Mouse (Mus musculus): Measurements from ENCODE around the gene Eif4a3.

- TF ChIP-seq CTCF (IDR thresholded peaks at IDR 0.05; ENCODE audit: insufficient read depth, low read length) (no peak), POLR2A (IDR thresholded peaks at IDR 0.05; ENCODE audit: borderline replicate concordance, extremely low read depth, low read depth, low read length) (no peak; the same call in 1 of the 2 replicates)
Observed at GRCm38 (mm10) chr11:119300246-119300935, 502 bp upstream of the Eif4a3 start.
